Mouse (Mus musculus): ENCODE measurements around the gene Acsbg1. TPM values are rescaled to one million over a fixed set of nuclear protein-coding genes. Genes with fewer than 3 reads are reported as not detected.

Gene Acsbg1
- polyA plus RNA-seq (2015; fragmentation: Nextera tagmentation; extraction: Ambion mirVana) = 0.10 and 0.17 TPM in 2 replicates

DNA sequence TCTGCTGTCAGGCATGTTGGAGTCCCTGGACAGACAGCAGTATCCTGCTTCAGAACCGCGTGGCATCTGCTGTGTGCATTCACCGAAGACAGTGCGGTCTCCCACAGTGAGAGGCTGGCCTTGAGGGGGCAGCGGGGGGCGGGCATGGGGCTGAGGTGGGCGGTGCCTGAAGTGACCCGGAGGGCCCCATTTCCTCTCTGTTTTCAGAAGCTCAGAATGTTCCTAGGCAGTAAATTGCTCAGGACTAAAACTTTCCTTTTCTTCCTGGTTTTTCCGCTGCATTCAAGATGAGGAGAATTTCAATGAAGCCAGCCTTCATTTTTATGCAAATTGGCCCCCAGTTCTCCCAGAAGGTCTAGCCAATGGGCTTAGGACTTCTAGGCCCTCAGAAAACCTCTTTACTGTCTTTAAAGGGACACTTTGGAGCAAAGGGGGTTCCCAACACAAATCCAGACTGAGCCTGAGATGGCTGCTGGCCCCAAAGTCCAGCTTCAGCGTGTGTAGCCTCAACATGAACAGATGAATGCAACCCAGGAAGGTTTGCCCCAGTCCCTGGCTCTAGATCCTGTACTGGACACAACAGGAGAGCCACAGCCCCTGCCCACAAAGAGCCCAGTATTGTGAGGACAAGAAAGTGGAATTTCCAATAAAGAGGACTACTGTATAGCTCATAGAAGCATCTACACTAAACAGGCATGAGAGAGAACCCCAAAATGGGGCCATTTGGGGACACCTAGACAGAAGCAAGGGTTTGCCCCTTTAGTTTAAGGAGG, at the start of gene Acsbg1:
TSS of gene Acsbg1 (minus strand) at position 266 of the 773 bp plus-strand sequence.
- ATAC-seq (no peak), DNase-seq (ENCODE audit: low spot score) (no peak)
- no peak within 1 kb of the TSS for H3K4me2 ChIP-seq (replicated peaks; ENCODE audit: low read depth, low read length)
- no peaks in the 10 kb centered on the region for H3K9me3 ChIP-seq (ENCODE audit: low read length)
- 27% methylated on average over 10 of the region's 10 CpGs for WGBS
- no peaks in the 10 kb centered on the region for H3K36me3 ChIP-seq (ENCODE audit: insufficient read depth, low read length)
- H3K4me1 ChIP-seq (ENCODE audit: insufficient read depth, low read depth, low read length) = no peaks in the 10 kb centered on the region
- no peak within 1 kb of the TSS for H3K9ac ChIP-seq (replicated peaks; ENCODE audit: low read depth)
- no peak within 1 kb of the TSS for H3K4me3 ChIP-seq (ENCODE audit: low read depth, low read length)
- H3K27me3 ChIP-seq (replicated peaks; ENCODE audit: insufficient read depth, low read length) = no peaks in the 10 kb centered on the region
- H3K27ac ChIP-seq (ENCODE audit: low read length) = no peak within 1 kb of the TSS
- no peak for TF ChIP-seq CTCF (IDR thresholded peaks at IDR 0.05)

DNA sequence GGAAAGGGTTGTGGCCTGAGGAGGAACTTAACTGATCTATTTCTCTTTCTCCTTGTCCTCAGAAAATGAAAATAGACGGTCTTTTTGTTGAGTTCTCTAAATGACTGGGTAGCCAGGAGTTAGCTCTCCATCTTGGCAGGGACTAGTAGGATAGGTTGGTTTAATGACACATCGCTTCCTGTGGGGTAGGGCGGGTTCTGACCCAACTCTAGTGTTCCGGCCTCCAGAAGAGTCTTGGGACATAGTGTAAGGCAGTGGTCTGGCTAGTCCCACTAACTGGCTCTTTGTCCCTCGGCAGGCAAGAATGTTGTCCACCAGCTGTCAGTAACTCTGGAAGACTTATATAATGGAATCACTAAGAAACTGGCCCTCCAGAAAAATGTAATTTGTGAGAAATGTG, 46.4 kb upstream of the Acsbg1 start:
- WGBS = 83% methylated on average over 5 of the region's 5 CpGs
- H3K4me3 ChIP-seq (ENCODE audit: low read depth, low read length) = no peak overlapping the region
- DNase-seq (ENCODE audit: low spot score) = no peak
- H3K4me1 ChIP-seq (ENCODE audit: insufficient read depth, low read depth, low read length) = no peaks in the 10 kb centered on the region
- peaks cover 10% of the 10 kb centered on the region for H3K36me3 ChIP-seq (ENCODE audit: insufficient read depth, low read length)
- no peak for ATAC-seq
- H3K4me2 ChIP-seq (replicated peaks; ENCODE audit: low read depth, low read length) = no peak overlapping the region
- H3K27me3 ChIP-seq (replicated peaks; ENCODE audit: insufficient read depth, low read length) = no peaks in the 10 kb centered on the region
- no peak overlapping the region for H3K27ac ChIP-seq (ENCODE audit: low read length)
- H3K9ac ChIP-seq (replicated peaks; ENCODE audit: low read depth) = no peak overlapping the region
- H3K9me3 ChIP-seq (ENCODE audit: low read length) = no peaks in the 10 kb centered on the region
- TF ChIP-seq CTCF (IDR thresholded peaks at IDR 0.05) (no peak), EP300 (IDR thresholded peaks at IDR 0.05) (no peak)

DNA sequence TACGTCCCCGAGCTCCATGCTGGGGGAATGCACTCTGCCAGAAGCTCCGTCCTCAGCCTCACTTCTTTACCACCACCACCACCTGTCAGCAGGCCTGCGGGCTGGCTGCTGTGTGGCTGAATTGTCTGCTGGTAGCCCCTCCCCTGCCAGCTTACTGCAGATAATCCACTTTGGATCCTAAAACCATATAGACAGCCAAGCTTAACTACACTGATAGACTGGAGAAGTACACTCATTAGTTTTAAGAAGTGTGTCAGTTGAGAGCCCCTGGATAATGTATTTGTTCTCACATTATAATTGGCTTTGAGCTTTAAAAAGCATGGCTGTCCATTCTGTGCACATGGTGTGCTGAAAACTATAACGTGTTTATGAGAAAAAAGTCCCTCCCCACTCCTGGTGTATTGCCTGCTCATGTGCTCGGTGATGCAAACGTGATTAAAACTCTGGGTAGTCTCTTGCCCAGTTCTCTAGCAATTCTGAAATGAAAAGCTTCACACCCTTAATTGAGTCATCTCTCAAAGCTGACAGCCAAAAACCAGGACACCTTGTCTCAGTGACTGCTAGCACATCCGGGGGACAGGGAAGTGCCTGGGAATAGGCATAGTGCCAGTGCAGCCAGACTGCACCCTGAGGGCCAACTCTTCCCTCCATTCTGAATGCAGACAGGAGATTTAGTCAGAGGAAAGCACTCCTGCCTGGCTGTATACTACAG, 45.8 kb upstream of the Acsbg1 start:
- Histone ChIP-seq H3K27me3 (replicated peaks; ENCODE audit: insufficient read depth, low read length) (no peaks in the 10 kb centered on the region), H3K4me1 (ENCODE audit: insufficient read depth, low read depth, low read length) (no peaks in the 10 kb centered on the region), H3K9ac (replicated peaks; ENCODE audit: low read depth) (no peak overlapping the region), H3K27ac (ENCODE audit: low read length) (no peak overlapping the region), H3K4me3 (ENCODE audit: low read depth, low read length) (no peak overlapping the region), H3K4me2 (replicated peaks; ENCODE audit: low read depth, low read length) (no peak overlapping the region), H3K9me3 (ENCODE audit: low read length) (no peaks in the 10 kb centered on the region), H3K36me3 (ENCODE audit: insufficient read depth, low read length) (peaks cover 10% of the 10 kb centered on the region)
- ATAC-seq (no peak), DNase-seq (ENCODE audit: low spot score) (no peak)
- no peak for TF ChIP-seq EP300 (IDR thresholded peaks at IDR 0.05)
- TF ChIP-seq CTCF (IDR thresholded peaks at IDR 0.05) = no peak
- 64% methylated on average over 8 of the region's 8 CpGs for WGBS

DNA sequence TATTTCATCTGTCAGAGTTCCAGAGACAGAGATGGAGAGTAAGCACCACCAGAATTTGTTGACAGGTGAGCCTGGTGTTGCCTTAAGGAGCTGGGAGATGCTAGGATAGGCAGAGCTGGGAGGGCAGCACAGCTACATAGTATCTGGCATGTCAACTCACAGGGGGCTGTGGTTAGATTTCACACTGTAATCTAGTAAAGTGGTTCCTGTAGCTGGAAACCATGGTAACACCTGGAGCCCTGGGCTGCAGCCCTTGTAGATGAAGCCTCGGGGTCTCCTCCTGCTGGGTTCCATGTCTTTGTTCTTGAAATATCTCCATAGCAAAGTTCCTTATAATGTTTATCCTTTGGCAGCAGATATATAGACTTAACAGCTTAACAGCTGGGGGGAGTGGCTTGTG, 43.9 kb upstream of the Acsbg1 start:
- Histone ChIP-seq H3K27ac (ENCODE audit: low read length) (no peak overlapping the region), H3K4me2 (replicated peaks; ENCODE audit: low read depth, low read length) (no peak overlapping the region), H3K27me3 (replicated peaks; ENCODE audit: insufficient read depth, low read length) (no peaks in the 10 kb centered on the region), H3K9ac (replicated peaks; ENCODE audit: low read depth) (no peak overlapping the region), H3K9me3 (ENCODE audit: low read length) (no peaks in the 10 kb centered on the region), H3K4me1 (ENCODE audit: insufficient read depth, low read depth, low read length) (no peaks in the 10 kb centered on the region), H3K4me3 (ENCODE audit: low read depth, low read length) (no peak overlapping the region), H3K36me3 (ENCODE audit: insufficient read depth, low read length) (peaks cover 7% of the 10 kb centered on the region)
- TF ChIP-seq CTCF (IDR thresholded peaks at IDR 0.05) (no peak), EP300 (IDR thresholded peaks at IDR 0.05) (no peak)
- no peak for ATAC-seq
- DNase-seq (ENCODE audit: low spot score) = no peak
- WGBS = 37% methylated on average over 1 of the region's 1 CpGs

DNA sequence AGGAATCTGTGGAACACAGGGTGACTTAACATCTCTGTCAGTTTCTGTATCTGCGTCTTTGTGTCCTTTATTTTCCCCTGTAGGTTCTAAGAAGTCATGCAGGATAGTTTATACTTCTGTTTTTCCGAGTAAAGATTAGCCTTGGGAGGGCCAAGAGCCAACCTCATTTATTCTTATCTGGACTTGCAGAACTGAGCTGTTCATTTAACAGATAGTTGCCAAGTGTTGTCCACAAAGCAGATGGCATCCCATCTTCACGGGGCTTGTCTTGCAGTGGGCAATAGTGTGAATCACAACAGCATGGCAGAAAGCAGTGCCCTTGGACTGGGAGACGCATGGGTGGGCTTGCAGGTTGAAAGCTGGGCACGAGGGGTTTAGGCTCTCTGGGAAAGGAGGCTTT, 42.7 kb upstream of the Acsbg1 start:
- no peak overlapping the region for H3K4me2 ChIP-seq (replicated peaks; ENCODE audit: low read depth, low read length)
- no peak overlapping the region for H3K9ac ChIP-seq (replicated peaks; ENCODE audit: low read depth)
- WGBS = 71% methylated on average over 5 of the region's 5 CpGs
- H3K9me3 ChIP-seq (ENCODE audit: low read length) = no peaks in the 10 kb centered on the region
- H3K27me3 ChIP-seq (replicated peaks; ENCODE audit: insufficient read depth, low read length) = no peaks in the 10 kb centered on the region
- 0 out of 2 replicates have a peak, but pooled peaks cover 4% of the 10 kb centered on the region for H3K36me3 ChIP-seq (ENCODE audit: insufficient read depth, low read length)
- no peak overlapping the region for H3K4me3 ChIP-seq (ENCODE audit: low read depth, low read length)
- 0 out of 2 replicates have a peak, but pooled peaks cover 3% of the 10 kb centered on the region for H3K4me1 ChIP-seq (ENCODE audit: insufficient read depth, low read depth, low read length)
- no peak overlapping the region for H3K27ac ChIP-seq (ENCODE audit: low read length)
- ATAC-seq = no peak
- DNase-seq (ENCODE audit: low spot score) = no peak
- TF ChIP-seq EP300 (IDR thresholded peaks at IDR 0.05) (no peak), CTCF (IDR thresholded peaks at IDR 0.05) (no peak)

DNA sequence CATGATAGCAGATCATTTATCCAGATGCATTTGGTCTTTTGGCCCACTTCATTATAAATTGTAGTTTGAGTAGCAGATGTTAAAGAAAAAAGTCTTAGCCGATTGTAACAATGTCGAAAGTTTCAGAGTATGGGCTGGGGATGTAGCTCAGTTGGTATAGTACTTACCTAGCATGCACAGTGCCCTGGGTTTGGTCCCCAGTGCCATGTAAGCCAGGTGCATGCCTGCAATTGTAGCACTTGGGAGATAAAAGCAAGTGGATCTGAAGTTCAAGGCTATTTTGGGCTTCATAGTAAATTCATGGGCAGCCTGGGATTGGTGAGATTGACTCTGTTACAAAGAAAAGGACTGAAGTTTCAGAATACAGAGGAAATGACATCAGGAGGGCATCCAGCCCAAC, 40.9 kb upstream of the Acsbg1 start:
- ATAC-seq (no peak), DNase-seq (ENCODE audit: low spot score) (no peak)
- WGBS = 55% methylated on average over 2 of the region's 2 CpGs
- Histone ChIP-seq H3K9ac (replicated peaks; ENCODE audit: low read depth) (no peak overlapping the region), H3K27ac (ENCODE audit: low read length) (no peak overlapping the region), H3K4me2 (replicated peaks; ENCODE audit: low read depth, low read length) (no peak overlapping the region), H3K36me3 (ENCODE audit: insufficient read depth, low read length) (no peaks in the 10 kb centered on the region), H3K4me3 (ENCODE audit: low read depth, low read length) (no peak overlapping the region), H3K9me3 (ENCODE audit: low read length) (no peaks in the 10 kb centered on the region), H3K4me1 (ENCODE audit: insufficient read depth, low read depth, low read length) (peaks cover 3% of the 10 kb centered on the region; the same call in 1 of the 2 replicates), H3K27me3 (replicated peaks; ENCODE audit: insufficient read depth, low read length) (no peaks in the 10 kb centered on the region)
- TF ChIP-seq CTCF (IDR thresholded peaks at IDR 0.05) = no peak
- TF ChIP-seq EP300 (IDR thresholded peaks at IDR 0.05) = no peak
